Mouse (Mus musculus): ENCODE results near the gene Gm21721.
"Not testable (repeated sequence)": the region's sequence is repeated elsewhere in the genome, so short reads cannot be mapped to it uniquely, and the experiment has no call there.

The Gm21721 gene

DNA sequence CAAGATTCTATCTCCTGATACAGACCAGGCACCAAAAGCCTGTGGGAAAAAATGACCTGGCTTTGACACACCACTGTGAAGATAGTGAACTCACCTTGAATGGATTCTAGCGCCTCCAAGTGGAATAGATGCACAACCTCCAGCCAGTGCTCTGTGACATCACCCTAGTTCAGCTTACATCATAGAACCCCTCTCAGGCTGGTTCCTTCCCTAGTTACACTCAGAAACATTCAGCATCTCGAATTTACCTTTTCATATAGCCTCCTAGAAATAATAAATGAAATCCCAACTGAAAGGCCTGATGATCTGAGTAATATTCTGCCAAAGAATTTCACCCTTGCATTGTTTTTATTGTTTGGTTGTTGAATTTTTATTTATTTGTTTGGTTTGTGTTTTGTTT is at the start of gene Gm21721:
Gene Gm21721, minus strand, starts transcription at position 101 of the 400 bp plus-strand sequence.
- DNase-seq, result not testable (repeated sequence)

All from lung, postnatal 14 days (tissue).